Mouse (Mus musculus) forebrain, embryonic 10.5 days (tissue): ENCODE data around the gene Hist1h4a. TPM values are rescaled to one million over a fixed set of nuclear protein-coding genes. Genes with fewer than 3 reads are reported as not detected.
"Not testable (repeated sequence)": the region's sequence is repeated elsewhere in the genome, so short reads cannot be mapped to it uniquely, and the experiment has no call there.

Experiments
- DNase-seq: peaks from one replicate; pipeline ENCODE4 v3.0.0-alpha.2; 2017; ENCODE audit warnings: low spot score; ENCODE audit errors: extremely low spot score
- H3K27ac ChIP-seq: fragments of 300-500 bp; sonication (generic); 2 replicates; pipeline ENCODE4 v1.5.1; 2016; ENCODE audit warnings: mild to moderate bottlenecking
- H3K27me3 ChIP-seq: fragments of 300-500 bp; sonication (generic); 2 replicates; pipeline ENCODE4 v1.6.1; 2016; ENCODE audit warnings: mild to moderate bottlenecking; ENCODE audit not compliant: poor library complexity, severe bottlenecking
- H3K36me3 ChIP-seq: fragments of 300-500 bp; sonication (generic); replicated peaks from 2 replicates; pipeline ENCODE4 v1.6.1; 2016; ENCODE audit warnings: mild to moderate bottlenecking, moderate library complexity
- H3K4me1 ChIP-seq: fragments of 300-500 bp; sonication (generic); 2 replicates; pipeline ENCODE4 v1.6.1; 2016
- H3K4me3 ChIP-seq: fragments of 300-500 bp; sonication (generic); 2 replicates; pipeline ENCODE4 v1.5.1; 2016; ENCODE audit warnings: mild to moderate bottlenecking, moderate library complexity
- H3K9me3 ChIP-seq: fragments of 300-500 bp; sonication (generic); 2 replicates; pipeline ENCODE4 v1.6.1; 2016; ENCODE audit warnings: mild to moderate bottlenecking, moderate library complexity
- WGBS: fragments of 180-500 bp; shearing (Covaris S2); methylation state at CpG from one replicate; pipeline ENCODE4 v1.1.7; 2016; 5-methylcytosine and 5-hydroxymethylcytosine counted together
- polyA plus RNA-seq: library from polyadenylated mRNA; unstranded; fragments of >200 nt; fragmentation: Nextera tagmentation; extraction: Ambion mirVana; gene quantifications from 2 replicates; pipeline ENCODE4 v1.2.1, GENCODE M21; 2016

Gene Hist1h4a
- polyA plus RNA-seq: 0.69 TPM in 1 of 2 replicates, not detected in the other

DNA sequence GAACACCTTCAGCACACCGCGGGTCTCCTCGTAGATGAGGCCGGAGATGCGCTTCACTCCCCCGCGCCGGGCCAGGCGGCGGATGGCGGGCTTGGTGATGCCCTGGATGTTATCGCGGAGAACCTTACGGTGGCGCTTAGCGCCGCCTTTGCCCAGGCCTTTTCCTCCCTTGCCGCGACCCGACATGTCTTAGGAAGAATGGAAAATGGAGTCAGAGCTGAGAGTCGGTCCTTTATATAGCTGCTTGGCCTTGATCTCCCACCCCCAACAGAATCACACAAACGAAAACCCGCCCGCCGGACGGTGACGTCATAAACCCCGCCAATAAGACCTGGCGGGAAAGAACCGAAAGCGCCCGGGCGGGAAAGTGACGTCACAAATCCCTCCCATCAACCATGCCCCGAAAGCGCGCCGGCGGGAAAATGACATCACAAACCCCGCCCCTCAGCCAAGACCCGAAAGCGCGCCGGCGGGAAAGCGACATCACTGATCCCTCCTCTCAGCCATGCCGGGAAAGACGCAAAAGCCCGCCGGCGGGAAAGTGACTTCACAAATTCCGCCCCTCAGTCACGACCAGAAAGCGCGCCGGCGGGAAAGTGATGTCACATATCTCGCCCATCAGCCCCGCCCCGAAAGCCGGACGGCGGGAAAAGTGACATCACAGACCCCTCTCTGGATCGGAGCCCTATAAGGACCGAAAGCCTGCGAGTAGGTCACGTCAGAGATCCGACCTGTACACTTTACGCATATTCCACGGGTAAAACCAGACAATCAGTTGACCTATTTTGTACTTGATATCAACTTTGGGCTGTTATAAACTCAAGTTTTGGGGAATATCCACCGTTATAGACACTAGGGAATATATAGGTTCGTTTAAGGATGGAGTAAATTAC, at the start of gene Hist1h4a:
Gene Hist1h4a, minus strand, starts transcription at position 259 of the 893 bp plus-strand sequence.
- Histone ChIP-seq H3K4me3 (peak within 1 kb of the TSS; percentile 61), H3K27ac (peak within 1 kb of the TSS; percentile 91), H3K4me1 (peaks cover 63% of the 10 kb centered on the region), H3K9me3 (no peaks in the 10 kb centered on the region), H3K36me3 (no peaks in the 10 kb centered on the region), H3K27me3 (no peaks in the 10 kb centered on the region)
- peak; percentile 100 for DNase-seq
- under 1% methylated on average over 68 of the region's 72 CpGs for WGBS

DNA sequence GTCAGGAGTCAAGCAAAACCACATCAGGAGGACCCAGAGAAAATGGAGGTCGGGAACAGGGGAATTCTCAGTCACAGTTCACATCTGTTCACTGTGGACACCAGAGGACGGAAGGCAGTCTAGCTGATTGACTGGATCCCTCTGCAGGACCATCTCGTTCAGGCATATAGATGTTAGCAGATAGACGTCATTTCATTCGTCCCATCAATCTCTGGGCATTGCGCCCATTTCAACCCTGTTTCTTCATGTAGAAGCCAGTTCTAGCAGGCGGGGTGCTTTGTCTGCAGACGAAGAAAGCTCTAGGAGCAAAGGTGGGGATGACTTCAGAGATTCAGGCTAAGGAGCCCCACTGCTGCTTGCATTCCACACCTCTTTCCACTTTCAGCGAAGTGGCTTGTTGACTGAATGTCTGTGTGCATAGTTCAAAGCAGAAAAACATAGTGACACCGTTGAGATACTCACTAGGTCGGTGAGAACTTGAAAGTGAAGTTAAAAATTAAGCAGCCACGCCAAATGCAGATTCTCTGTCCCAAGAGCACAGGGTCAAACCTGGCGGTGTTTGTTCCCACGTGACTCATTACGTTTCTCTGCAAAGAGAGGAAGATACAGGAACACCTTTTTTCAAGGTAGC, 45.5 kb upstream of the Hist1h4a start, which contains the start of gene Slc17a2:
Gene Slc17a2, plus strand, starts transcription at position 572 of the 631 bp plus-strand sequence.
- Histone ChIP-seq H3K9me3 (no peaks in the 10 kb centered on the region), H3K4me1 (no peaks in the 10 kb centered on the region), H3K36me3 (no peaks in the 10 kb centered on the region), H3K4me3 (no peak within 1 kb of the TSS), H3K27me3 (no peaks in the 10 kb centered on the region), H3K27ac (no peak within 1 kb of the TSS)
- DNase-seq: no peak
- 89% methylated on average over 15 of the region's 15 CpGs for WGBS

DNA sequence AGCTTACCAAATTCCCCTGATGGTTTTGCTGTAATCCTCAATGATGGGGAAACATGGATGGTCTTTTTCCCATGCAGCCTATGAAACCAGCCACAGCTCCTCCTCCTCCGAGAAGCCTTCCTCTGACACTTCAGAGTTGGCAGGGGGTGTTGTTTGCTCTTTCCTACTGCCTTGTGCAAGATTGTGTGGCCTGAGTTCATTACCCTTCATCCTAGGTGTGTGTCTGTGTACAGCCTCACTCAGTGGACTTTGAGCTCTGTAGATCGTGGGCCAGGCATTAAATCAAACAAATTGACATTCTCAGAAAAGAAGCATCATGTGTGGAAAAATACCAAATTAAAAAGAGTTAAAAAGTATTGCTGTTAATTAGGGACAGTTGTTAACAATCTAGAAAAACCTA, 43.5 kb upstream of the Hist1h4a start:
- Histone ChIP-seq H3K4me1 (no peaks in the 10 kb centered on the region), H3K9me3 (no peaks in the 10 kb centered on the region), H3K36me3 (no peaks in the 10 kb centered on the region), H3K4me3 (no peak overlapping the region), H3K27me3 (no peaks in the 10 kb centered on the region), H3K27ac (no peak overlapping the region)
- DNase-seq: no peak
- whole genome bisulfite sequencing: 88% methylated on average over 2 of the region's 2 CpGs

DNA sequence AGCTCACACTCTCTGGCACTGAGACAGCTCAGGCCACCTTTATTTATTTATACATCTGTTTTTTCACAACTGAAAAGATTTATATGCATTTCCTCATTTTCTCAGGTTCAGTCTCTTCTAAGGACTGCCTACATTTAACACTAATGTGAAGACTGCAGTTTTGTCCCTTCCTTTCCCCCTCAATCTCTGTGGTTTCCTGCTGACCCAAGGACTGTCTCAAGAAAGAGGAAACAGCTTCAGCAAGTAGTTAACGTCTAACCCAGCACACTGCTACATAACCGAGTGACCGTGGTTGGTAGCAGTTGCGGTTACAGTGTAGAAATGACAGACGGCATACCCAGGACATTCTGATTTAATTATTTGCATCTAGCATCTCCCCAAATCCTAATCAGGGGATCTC, 38.4 kb upstream of the Hist1h4a start:
- Histone ChIP-seq H3K4me1 (0 out of 2 replicates have a peak, but pooled peaks cover 5% of the 10 kb centered on the region), H3K9me3 (no peaks in the 10 kb centered on the region)
- WGBS: 87% methylated on average over 5 of the region's 5 CpGs

DNA sequence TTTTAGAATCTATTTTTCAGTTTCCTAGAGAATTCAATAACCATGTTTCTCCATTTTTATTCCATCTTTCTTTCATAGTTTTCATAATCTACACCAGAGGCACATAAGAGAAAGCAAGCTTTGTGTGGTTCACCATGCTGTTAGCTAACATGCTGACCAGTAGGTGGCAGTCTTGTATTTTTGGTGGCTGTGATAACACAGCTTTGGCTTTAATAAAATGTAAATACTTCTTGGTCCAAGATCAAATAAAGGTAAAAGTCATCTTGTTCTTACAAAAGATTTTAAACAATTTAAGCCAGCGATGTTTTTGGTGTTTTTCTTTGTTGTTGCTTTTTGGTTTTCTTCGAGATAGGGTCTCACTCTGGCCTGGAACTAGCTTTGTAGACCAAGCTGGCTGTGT, 31.5 kb upstream of the Hist1h4a start:
- 43% methylated on average over 2 of the region's 2 CpGs for WGBS
- Histone ChIP-seq H3K27ac (no peak overlapping the region), H3K27me3 (no peaks in the 10 kb centered on the region), H3K4me3 (no peak overlapping the region), H3K36me3 (no peaks in the 10 kb centered on the region), H3K4me1 (no peaks in the 10 kb centered on the region), H3K9me3 (no peaks in the 10 kb centered on the region)
- DNase-seq: no peak

More for the DNA sequence above, 38.4 kb upstream of the Hist1h4a start:
- Histone ChIP-seq H3K27me3 (no peaks in the 10 kb centered on the region), H3K27ac (no peak overlapping the region), H3K36me3 (no peaks in the 10 kb centered on the region), H3K4me3 (no peak overlapping the region)
- no peak for DNase-seq

DNA sequence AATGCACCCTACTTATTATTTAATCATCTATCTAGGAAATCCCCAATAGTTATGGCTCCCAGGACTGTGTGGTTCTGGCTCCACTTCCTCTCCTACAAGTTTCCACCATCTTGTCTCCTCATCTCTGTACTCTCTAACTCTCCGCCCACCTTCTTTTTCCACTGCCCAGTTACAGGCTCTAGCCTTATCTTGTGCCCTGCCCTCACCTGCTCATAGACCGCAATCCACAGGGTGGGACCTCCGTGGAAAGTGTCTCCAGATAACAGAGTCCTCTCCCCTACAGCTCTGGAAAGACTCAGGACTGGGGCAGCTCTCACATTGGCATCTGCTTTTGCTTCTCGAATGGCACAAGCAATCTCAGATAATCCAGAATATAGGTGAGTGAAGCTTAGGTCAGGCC, 18.0 kb upstream of the Hist1h4a start:
- Histone ChIP-seq H3K27ac (no peak overlapping the region), H3K9me3 (no peaks in the 10 kb centered on the region), H3K4me3 (no peak overlapping the region), H3K36me3 (no peaks in the 10 kb centered on the region), H3K4me1 (0 out of 2 replicates have a peak, but pooled peaks cover 3% of the 10 kb centered on the region), H3K27me3 (no peaks in the 10 kb centered on the region)
- DNase-seq: no peak
- WGBS: 86% methylated on average over 4 of the region's 4 CpGs

DNA sequence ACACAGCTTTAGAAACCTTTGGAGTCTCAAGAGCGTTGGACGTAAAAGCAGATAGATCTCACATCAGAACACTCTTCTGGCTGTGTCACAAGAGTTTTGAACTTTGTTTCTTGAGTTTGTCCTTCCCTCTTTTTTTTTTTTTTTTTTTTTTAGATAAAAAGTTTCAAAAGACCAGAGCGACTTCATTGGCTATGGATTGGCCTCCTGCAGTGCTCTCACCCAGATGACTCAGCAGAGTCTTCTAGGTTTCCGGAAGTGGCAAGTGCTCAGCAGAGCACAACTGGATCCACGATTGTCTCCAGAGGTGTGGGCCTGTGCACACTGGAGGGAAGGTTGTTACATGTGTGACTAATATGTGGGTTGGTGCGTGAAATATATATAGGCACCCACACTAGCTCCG, 17.3 kb upstream of the Hist1h4a start:
- Histone ChIP-seq H3K4me3 (no peak overlapping the region), H3K27ac (no peak overlapping the region), H3K36me3 (no peaks in the 10 kb centered on the region), H3K9me3 (no peaks in the 10 kb centered on the region), H3K4me1 (0 out of 2 replicates have a peak, but pooled peaks cover 3% of the 10 kb centered on the region), H3K27me3 (no peaks in the 10 kb centered on the region)
- DNase-seq: no peak
- WGBS: 95% methylated on average over 7 of the region's 7 CpGs

DNA sequence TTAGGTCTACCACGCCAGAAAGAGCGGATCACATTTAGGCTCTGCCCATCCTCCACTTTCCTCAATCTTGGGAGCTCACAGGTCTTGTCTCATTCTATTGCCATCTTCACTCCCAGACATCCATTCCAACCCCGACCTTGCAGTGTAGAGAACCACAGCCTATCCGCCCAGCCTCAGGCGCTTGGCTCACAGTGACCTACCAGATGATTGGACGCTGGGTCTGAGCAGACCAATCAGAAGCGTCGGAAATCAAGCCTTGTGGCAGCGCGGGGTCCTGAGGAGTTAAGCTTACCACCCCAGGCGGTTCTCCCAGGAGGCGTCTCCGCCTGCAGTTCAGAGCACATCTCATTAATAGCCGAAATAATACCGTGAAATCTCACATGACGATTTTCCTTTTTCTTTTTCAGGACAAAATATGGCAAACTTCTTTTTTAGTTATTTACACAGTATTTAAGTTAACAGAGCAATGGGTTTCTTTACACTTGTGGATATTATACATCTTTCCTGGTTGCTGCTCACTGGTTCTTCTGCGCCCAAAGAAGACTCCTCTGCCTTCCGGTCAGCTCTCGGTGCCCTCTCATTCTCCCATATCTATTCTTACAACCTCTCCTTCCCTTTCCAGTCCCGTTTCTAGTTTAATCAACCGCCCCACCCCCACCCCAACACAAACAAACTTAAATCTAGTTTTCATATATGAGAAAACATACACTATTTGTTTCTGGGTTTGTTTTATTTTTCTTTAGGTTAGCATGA, 11.7 kb upstream of the Hist1h4a start:
- Histone ChIP-seq H3K27me3 (no peaks in the 10 kb centered on the region), H3K4me1 (peaks cover 19% of the 10 kb centered on the region), H3K4me3 (peak overlapping the region; percentile 27; the same call in 1 of the 2 replicates), H3K36me3 (no peaks in the 10 kb centered on the region), H3K27ac (peak overlapping the region; percentile 40; the same call in 1 of the 2 replicates), H3K9me3 (no peaks in the 10 kb centered on the region)
- DNase-seq: peak; percentile 60
- 25% methylated on average over 21 of the region's 21 CpGs for WGBS

DNA sequence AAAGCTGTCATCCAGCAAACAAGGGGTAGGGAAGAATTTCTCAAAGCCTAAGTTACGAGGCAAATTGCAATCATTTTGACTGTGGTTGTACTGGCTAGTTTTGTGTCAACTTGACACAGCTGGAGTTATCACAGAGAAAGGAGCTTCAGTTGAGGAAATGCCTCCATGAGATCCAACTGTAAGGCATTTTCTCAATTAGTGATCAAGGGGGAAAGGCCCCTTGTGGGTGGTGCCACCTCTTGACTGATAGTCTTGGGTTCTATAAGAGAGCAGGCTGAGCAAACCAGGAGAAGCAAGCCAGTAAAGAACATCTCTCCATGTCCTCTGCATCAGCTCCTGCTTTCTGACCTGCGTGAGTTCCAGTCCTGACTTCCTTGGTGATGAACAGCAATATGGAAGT, 8.6 kb upstream of the Hist1h4a start, which contains the start of gene Trim38:
Gene Trim38, plus strand, starts transcription at position 301 of the 400 bp plus-strand sequence.
- H3K27me3 ChIP-seq, DNase-seq, H3K27ac ChIP-seq, H3K36me3 ChIP-seq, H3K9me3 ChIP-seq, H3K4me3 ChIP-seq: not testable (repeated sequence)
- H3K4me1 ChIP-seq: peaks cover 21% of the 10 kb centered on the region
- WGBS: 79% methylated on average over 2 of the region's 2 CpGs

DNA sequence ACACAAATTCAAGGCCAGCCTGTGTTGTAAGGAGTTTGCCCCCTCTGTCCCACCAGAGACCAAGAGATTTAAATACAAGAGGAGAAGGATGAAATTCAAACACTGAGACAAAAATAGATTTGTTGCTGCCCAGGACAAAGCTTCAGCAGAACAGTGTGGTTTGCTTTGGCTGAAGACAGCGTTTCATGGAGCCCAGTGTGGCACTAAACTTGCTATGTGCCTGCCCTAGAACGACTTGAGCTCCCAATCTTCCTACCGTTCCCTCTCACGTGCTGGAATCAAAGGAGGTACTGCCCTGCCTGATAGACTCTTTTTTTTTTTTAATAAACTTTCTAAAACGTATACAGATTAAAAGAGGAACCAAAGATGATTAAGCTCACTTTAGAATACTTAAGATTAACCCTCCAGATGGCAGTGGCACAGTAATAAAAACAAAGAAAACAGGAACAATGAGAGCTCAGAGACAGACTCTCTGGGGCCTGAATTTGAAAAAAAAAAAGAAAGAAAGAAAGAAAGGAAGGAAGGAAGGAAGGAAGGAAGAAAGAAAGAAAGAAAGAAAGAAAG, 7.9 kb upstream of the Hist1h4a start:
- WGBS: 44% methylated on average over 5 of the region's 5 CpGs
- H3K36me3 ChIP-seq: no peaks in the 10 kb centered on the region
- no peak overlapping the region for H3K4me3 ChIP-seq
- peaks cover 28% of the 10 kb centered on the region for H3K4me1 ChIP-seq
- no peaks in the 10 kb centered on the region for H3K27me3 ChIP-seq
- H3K27ac ChIP-seq: no peak overlapping the region
- no peaks in the 10 kb centered on the region for H3K9me3 ChIP-seq
- no peak for DNase-seq

DNA sequence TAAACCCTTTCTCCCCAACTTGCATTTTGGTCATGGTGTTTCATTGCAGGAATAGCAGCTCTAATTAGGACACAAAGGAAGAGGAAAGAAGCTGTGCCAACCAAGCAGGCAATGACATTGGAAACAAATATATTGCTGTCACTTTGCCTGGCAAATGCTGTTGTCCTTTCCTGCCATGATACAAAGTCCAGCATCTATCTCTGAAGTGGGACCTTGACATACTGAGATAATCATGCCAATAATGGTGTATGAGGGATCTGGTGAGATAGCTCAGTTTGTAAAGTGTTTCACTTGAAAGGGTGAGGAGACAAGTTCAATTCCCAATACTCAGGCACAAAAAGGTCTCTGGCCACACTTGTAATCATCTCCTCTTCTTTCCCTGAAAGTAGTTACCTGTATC, 5.7 kb upstream of the Hist1h4a start:
- Histone ChIP-seq H3K27ac (no peak overlapping the region), H3K4me1 (peaks cover 32% of the 10 kb centered on the region), H3K27me3 (no peaks in the 10 kb centered on the region), H3K4me3 (no peak overlapping the region), H3K9me3 (no peaks in the 10 kb centered on the region), H3K36me3 (no peaks in the 10 kb centered on the region)
- DNase-seq: no peak

DNA sequence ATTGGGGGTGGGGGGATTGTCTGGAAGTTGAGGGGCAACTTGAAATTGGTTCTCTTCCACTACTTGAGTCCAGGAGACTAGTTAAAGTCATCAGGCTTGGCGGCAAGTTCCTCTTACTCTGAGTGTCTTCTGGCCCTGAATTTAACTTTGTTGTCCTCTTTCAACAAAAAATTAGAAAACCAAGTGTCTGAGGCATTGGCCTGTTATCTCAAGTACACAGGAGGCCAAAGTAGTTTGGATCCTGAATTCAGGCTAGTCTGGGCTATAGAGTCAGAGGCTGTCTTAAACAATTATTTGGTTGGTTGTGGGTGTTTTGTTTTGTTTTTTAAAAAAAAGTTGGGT, 4.1 kb upstream of the Hist1h4a start:
- H3K4me3 ChIP-seq: peak overlapping the region; percentile 61; the same call in 1 of the 2 replicates
- no peaks in the 10 kb centered on the region for H3K27me3 ChIP-seq
- H3K27ac ChIP-seq: peak overlapping the region; percentile 91
- no peak for DNase-seq
- H3K4me1 ChIP-seq: peaks cover 37% of the 10 kb centered on the region
- no peaks in the 10 kb centered on the region for H3K9me3 ChIP-seq
- WGBS: 57% methylated on average over 1 of the region's 1 CpGs
- no peaks in the 10 kb centered on the region for H3K36me3 ChIP-seq
